Mouse (Mus musculus) liver, embryonic 14.5 days (tissue): Measurements from ENCODE around the gene Nek11.

Source experiments
- CTCF ChIP-seq: IDR thresholded peaks from 2 replicates; pipeline ENCODE4 v1.5.1; 2016; ENCODE audit warnings: antibody characterized with exemption, low read depth, control low read depth
- EP300 ChIP-seq: IDR thresholded peaks from 2 replicates; pipeline ENCODE4 v1.6.1; 2016; ENCODE audit warnings: antibody characterized with exemption, low read depth

DNA sequence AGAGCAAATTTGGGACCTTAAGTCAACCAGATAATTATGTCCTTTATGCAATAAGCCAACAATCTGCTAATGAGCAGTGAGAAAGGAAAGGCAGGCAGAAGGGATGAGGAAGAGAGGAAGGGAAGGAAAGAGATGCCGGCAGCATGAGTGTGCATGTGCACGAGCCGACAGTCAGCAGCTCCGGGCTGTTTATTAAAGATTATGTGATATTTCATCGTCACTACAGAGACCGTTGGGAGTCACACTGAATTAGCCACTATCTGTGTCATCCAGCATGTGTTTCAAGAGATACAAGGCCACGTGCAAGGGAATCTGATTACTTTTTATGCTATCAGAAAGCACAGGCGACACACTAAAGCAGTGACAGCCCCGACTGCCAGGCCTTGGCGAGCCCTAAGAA is 73.5 kb downstream of the Nek11 start:
- TF ChIP-seq CTCF (no peak), EP300 (no peak)
